Mouse (Mus musculus) layer of hippocampus, adult 9-11 months (tissue): ENCODE data around the gene Pstpip1.

ENCODE experiments used
- DNase-seq: peaks from one replicate; pipeline ENCODE4 v3.0.0; 2022

Gene Pstpip1

GRCm38 (mm10) chr9:56106274-56107072, 16.7 kb downstream of the Pstpip1 start:
- DNase-seq: no peak

GRCm38 (mm10) chr9:56107527-56107926, 17.8 kb downstream of the Pstpip1 start:
- DNase-seq: no peak

- peak; percentile 35 for DNase-seq
Observed at GRCm38 (mm10) chr9:56108174-56108573, 18.4 kb downstream of the Pstpip1 start.

GRCm38 (mm10) chr9:56118091-56118490, 28.3 kb downstream of the Pstpip1 start:
- DNase-seq: no peak

GRCm38 (mm10) chr9:56118582-56118981, 28.8 kb downstream of the Pstpip1 start:
- DNase-seq: peak; percentile 77

- DNase-seq: no peak
Observed at GRCm38 (mm10) chr9:56119651-56120050, 29.9 kb downstream of the Pstpip1 start.

- DNase-seq: peak; percentile 70
Observed at GRCm38 (mm10) chr9:56121097-56121496, 31.3 kb downstream of the Pstpip1 start.

GRCm38 (mm10) chr9:56122973-56123372, 33.2 kb downstream of the Pstpip1 start:
- DNase-seq: no peak

GRCm38 (mm10) chr9:56123613-56124012, 33.9 kb downstream of the Pstpip1 start:
- DNase-seq: no peak

GRCm38 (mm10) chr9:56124561-56124960, 34.8 kb downstream of the Pstpip1 start:
- no peak for DNase-seq

- no peak for DNase-seq
Observed at GRCm38 (mm10) chr9:56126453-56127173, 36.9 kb downstream of the Pstpip1 start.

GRCm38 (mm10) chr9:56128331-56128730, 38.6 kb downstream of the Pstpip1 start:
- peak; percentile 64 for DNase-seq

GRCm38 (mm10) chr9:56129951-56130350, 40.2 kb downstream of the Pstpip1 start:
- no peak for DNase-seq

- DNase-seq: no peak
Observed at GRCm38 (mm10) chr9:56130536-56130935, 40.8 kb downstream of the Pstpip1 start.

GRCm38 (mm10) chr9:56131813-56132525, 42.2 kb downstream of the Pstpip1 start:
- DNase-seq: no peak

- no peak for DNase-seq
Observed at GRCm38 (mm10) chr9:56133970-56134369, 44.2 kb downstream of the Pstpip1 start.

GRCm38 (mm10) chr9:56134614-56135013, 44.9 kb downstream of the Pstpip1 start:
- no peak for DNase-seq

GRCm38 (mm10) chr9:56135590-56136197, 45.9 kb downstream of the Pstpip1 start:
- DNase-seq: no peak

- no peak for DNase-seq
Observed at GRCm38 (mm10) chr9:56141776-56142175, 52.0 kb downstream of the Pstpip1 start.

GRCm38 (mm10) chr9:56144366-56145003, 54.7 kb downstream of the Pstpip1 start:
- DNase-seq: no peak

GRCm38 (mm10) chr9:56146326-56146923, 56.7 kb downstream of the Pstpip1 start:
- no peak for DNase-seq
